Mouse (Mus musculus) liver, embryonic 14.5 days (tissue): ENCODE measurements around the gene Rgs13.

Experiments
- CTCF ChIP-seq: IDR thresholded peaks from 2 replicates; pipeline ENCODE4 v1.5.1; 2016; ENCODE audit warnings: antibody characterized with exemption, low read depth, control low read depth
- EP300 ChIP-seq: IDR thresholded peaks from 2 replicates; pipeline ENCODE4 v1.6.1; 2016; ENCODE audit warnings: antibody characterized with exemption, low read depth

DNA sequence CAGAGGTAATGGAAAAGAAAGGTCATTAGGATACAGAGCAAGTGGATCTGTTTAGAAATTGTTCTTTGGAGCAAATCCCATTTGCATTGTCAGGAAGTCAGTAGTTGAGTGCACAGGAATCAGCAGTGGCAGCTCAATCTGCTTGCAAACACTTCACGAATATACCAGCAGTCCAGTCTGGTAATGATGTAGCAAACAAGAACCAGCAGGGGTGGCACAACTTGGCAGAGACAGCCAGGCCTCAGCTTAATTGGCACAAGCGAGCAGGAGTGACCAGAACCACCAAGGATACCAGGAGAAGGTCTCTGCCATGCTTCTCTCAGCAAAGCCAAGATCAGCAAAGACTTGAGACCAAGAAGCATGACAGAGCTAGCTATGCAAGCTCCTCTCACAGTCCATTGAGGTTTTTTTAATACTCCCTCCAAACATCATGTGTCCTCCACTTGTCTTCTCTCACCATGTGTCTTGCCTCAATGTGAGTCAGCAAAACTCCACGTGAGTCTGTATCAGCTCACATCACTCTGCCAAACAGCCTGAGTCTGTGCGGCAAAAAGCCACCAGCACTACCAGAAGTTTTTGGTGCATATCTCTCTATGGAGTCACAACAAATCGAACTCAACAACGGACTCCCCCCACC is 63.6 kb downstream of the Rgs13 start:
- TF ChIP-seq CTCF (no peak), EP300 (no peak)
